Mouse (Mus musculus) liver, postnatal 0 days (tissue): ENCODE measurements around the gene Yjefn3. TPM values are rescaled to one million over a fixed set of nuclear protein-coding genes. Genes with fewer than 3 reads are reported as not detected.

Experiments
- ATAC-seq: fragments of 200-750 bp; cut with Nextera tagmentation; 2 replicates; pipeline ENCODE4 v1.8.0; 2017; ENCODE audit warnings: mild to moderate bottlenecking, moderate library complexity
- DNase-seq: peaks from one replicate; pipeline ENCODE4 v3.0.0-alpha.2; 2016
- H3K27ac ChIP-seq: fragments of 300-500 bp; sonication (generic); 2 replicates; pipeline ENCODE4 v1.5.1; 2014; ENCODE audit warnings: antibody characterized with exemption, moderate library complexity, mild to moderate bottlenecking, low read depth
- H3K27me3 ChIP-seq: fragments of 300-500 bp; sonication (generic); 2 replicates; pipeline ENCODE4 v1.6.1; 2014; ENCODE audit warnings: low read length, control low read depth, mixed read lengths; ENCODE audit not compliant: insufficient read depth
- H3K36me3 ChIP-seq: fragments of 300-500 bp; sonication (generic); replicated peaks from 2 replicates; pipeline ENCODE4 v1.6.1; 2014; ENCODE audit warnings: mild to moderate bottlenecking, control low read depth, low read length, moderate library complexity, mixed read lengths; ENCODE audit not compliant: insufficient read depth
- H3K4me1 ChIP-seq: fragments of 300-500 bp; sonication (generic); 2 replicates; pipeline ENCODE4 v1.6.1; 2014; ENCODE audit warnings: antibody characterized with exemption, mild to moderate bottlenecking, control low read depth; ENCODE audit not compliant: insufficient read depth
- H3K4me2 ChIP-seq: fragments of 300-500 bp; sonication (generic); 2 replicates; pipeline ENCODE4 v1.6.1; 2014; ENCODE audit warnings: low read depth, mild to moderate bottlenecking, low read length, moderate library complexity, mixed read lengths
- H3K4me3 ChIP-seq: fragments of 300-500 bp; sonication (generic); 2 replicates; pipeline ENCODE4 v1.5.1; 2014; ENCODE audit warnings: low read depth, low read length
- H3K9ac ChIP-seq: fragments of 300-500 bp; sonication (generic); replicated peaks from 2 replicates; pipeline ENCODE4 v1.6.1; 2014; ENCODE audit warnings: mild to moderate bottlenecking, moderate library complexity
- H3K9me3 ChIP-seq: fragments of 300-500 bp; sonication (generic); 2 replicates; pipeline ENCODE4 v1.6.1; 2016; ENCODE audit warnings: mild to moderate bottlenecking, control low read depth, low read length, mixed read lengths
- CTCF ChIP-seq: sonication (generic); IDR thresholded peaks from 2 replicates; pipeline ENCODE4 v1.5.1; 2016; ENCODE audit warnings: antibody characterized with exemption, low read depth
- EP300 ChIP-seq: IDR thresholded peaks from 2 replicates; pipeline ENCODE4 v1.6.1; 2016; ENCODE audit warnings: antibody characterized with exemption, low read depth, mild to moderate bottlenecking
- WGBS: fragments of 180-500 bp; shearing (Covaris S2); extraction: QIAGEN DNeasy Blood & Tissue Kit; methylation state at CpG from one replicate; pipeline ENCODE4 v1.1.7; 2014; ENCODE audit not compliant: insufficient replicate concordance; 5-methylcytosine and 5-hydroxymethylcytosine counted together
- polyA plus RNA-seq: library from polyadenylated mRNA; unstranded; fragments of >200 nt; fragmentation: Nextera tagmentation; extraction: Ambion mirVana; gene quantifications from 2 replicates; pipeline ENCODE4 v1.2.1, GENCODE M21; 2015

Yjefn3 gene
- polyA plus RNA-seq, 1 experiment from 2014 or later, result 0.72 TPM

DNA sequence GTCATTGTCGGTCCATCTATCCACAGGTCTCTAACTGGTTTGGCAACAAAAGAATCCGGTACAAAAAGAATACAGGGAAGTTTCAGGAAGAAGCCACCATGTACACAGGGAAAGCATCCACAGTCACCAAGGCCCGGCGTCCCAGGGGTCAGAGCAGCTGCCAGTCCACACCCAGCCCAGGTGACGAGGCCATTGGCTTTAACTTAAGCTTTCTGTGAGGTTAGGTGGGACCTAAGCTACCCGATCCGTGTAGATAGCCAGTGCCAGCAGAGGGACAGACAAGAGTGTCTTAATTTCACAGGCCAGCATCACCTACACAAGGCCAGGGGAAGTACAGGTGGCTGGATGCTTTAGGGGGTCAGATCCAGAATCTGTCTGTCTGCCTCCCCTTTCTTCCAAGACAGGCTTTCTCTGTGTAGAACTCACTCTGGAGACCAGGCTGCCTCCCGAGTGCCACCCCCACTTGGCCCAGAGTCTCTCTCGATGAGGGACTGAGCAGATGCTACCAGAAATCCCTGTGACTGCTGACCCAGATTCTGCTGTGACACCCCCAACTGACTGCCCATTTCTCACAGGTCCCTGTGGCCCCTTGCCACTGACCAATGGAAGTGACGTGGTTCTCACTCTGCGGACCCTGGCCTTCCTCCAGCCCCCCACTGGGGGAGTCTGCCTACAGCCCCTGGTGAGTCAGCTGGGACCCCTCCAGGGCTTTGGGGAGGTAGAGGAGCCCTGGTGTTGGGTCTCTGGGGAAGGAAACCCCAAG is 32.3 kb downstream of the Yjefn3 start:
- H3K27me3 ChIP-seq, result no peaks in the 10 kb centered on the region
- no peaks in the 10 kb centered on the region for H3K9me3 ChIP-seq
- H3K4me3 ChIP-seq, result no peak overlapping the region
- ATAC-seq (no peak), DNase-seq (no peak)
- H3K27ac ChIP-seq, result no peak overlapping the region
- no peak for TF ChIP-seq CTCF
- TF ChIP-seq EP300, result no peak
- no peaks in the 10 kb centered on the region for H3K4me1 ChIP-seq
- H3K4me2 ChIP-seq, result no peak overlapping the region
- WGBS, result 77% methylated on average over 11 of the region's 11 CpGs
- no peak overlapping the region for H3K9ac ChIP-seq
- no peaks in the 10 kb centered on the region for H3K36me3 ChIP-seq

DNA sequence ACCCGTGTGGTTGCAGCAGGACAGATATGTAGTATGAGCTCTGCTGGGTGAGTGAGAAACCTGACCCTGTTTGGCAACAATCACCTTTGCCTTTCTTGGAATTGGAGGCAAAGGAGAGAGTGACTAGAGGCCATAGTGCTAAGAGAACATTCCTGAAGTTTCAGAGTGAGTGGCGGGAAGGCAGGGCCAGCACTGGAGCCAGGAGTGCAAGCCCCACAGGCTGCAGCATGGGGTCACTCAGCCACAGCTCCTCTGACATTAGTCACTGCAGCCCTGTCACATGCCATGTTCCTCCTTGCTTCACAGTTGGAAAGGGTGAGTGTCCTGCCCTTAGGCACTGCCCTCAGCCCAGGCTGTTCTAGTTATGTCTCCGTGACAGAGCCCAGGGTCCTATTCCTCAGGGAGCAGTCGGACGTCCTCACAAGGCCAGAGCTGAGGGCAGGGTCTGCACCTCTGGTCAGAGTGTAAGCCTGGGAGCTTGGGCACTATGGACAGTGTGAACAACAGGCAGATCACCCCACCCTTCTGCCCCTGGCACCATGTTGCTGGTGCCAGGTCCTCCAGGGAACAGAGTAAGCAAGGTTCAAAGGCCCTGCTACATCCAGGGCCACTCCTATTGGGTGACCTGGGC is 34.7 kb downstream of the Yjefn3 start:
- no peak overlapping the region for H3K4me3 ChIP-seq
- no peak overlapping the region for H3K27ac ChIP-seq
- DNase-seq (no peak), ATAC-seq (no peak)
- no peaks in the 10 kb centered on the region for H3K36me3 ChIP-seq
- 78% methylated on average over 5 of the region's 5 CpGs for WGBS
- H3K9me3 ChIP-seq, result no peaks in the 10 kb centered on the region
- H3K9ac ChIP-seq, result no peak overlapping the region
- H3K27me3 ChIP-seq, result no peaks in the 10 kb centered on the region
- H3K4me1 ChIP-seq, result no peaks in the 10 kb centered on the region; the same call in 1 of the 2 replicates
- TF ChIP-seq CTCF (no peak), EP300 (no peak)
- H3K4me2 ChIP-seq, result no peak overlapping the region

DNA sequence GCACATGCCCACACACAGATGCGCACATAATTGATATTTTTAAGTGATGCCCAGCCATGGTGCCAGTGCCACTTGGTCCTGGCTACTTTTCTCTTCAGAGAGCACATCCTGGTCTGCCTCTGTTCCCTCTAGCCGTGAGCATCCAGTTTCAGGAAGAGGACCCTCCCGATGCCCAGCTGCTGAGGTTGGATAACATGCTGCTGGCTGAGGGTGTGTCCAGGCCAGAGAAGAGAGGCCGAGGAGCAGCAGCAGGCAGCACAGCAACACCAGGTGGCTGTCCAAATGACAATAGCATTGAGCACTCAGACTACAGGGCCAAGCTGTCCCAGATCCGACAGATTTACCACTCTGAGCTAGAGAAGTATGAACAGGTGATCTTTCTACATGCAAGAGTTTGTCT is 38.3 kb downstream of the Yjefn3 start:
- DNase-seq (no peak), ATAC-seq (no peak)
- no peaks in the 10 kb centered on the region for H3K27me3 ChIP-seq
- no peaks in the 10 kb centered on the region for H3K9me3 ChIP-seq
- WGBS, result 73% methylated on average over 5 of the region's 5 CpGs
- H3K27ac ChIP-seq, result no peak overlapping the region
- H3K9ac ChIP-seq, result no peak overlapping the region
- H3K4me3 ChIP-seq, result no peak overlapping the region
- no peaks in the 10 kb centered on the region for H3K36me3 ChIP-seq
- TF ChIP-seq CTCF (no peak), EP300 (no peak)
- no peaks in the 10 kb centered on the region; the same call in 1 of the 2 replicates for H3K4me1 ChIP-seq
- no peak overlapping the region for H3K4me2 ChIP-seq

DNA sequence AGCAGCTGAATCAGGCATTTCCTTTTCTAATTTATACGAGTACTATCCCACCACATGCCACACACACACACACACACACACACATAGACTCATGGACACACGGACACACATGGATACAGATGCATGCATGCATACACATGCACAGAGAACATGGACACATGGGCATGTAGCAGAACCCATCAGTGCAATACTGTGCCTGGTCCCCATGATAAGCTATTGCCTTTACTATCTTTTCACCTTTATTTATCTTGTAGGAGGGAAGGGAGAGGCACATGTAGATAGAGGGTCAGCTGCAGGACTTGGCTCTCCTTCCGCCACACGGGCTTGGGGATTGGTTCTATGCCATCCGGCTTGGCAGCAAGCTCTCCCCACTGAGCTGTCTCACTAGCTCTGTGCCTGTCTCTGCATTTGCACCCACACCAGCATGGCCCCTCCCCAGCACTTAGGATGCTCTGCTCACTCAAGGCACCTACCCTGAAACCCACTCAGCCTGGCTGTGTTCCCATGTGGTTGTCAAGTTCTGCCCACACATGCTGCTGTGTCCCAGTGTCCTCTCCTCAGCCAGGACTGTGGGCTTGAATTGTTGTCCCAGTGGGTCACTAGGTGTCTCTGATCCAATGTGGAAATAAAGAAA is 39.0 kb downstream of the Yjefn3 start:
- DNase-seq, result no peak
- Histone ChIP-seq H3K36me3 (no peaks in the 10 kb centered on the region), H3K27me3 (no peaks in the 10 kb centered on the region), H3K4me1 (no peaks in the 10 kb centered on the region; the same call in 1 of the 2 replicates), H3K9me3 (no peaks in the 10 kb centered on the region), H3K4me3 (no peak overlapping the region), H3K27ac (no peak overlapping the region), H3K4me2 (no peak overlapping the region), H3K9ac (no peak overlapping the region)
- TF ChIP-seq EP300, result no peak
- no peak for TF ChIP-seq CTCF
- WGBS, result 74% methylated on average over 5 of the region's 5 CpGs
- no peak for ATAC-seq

DNA sequence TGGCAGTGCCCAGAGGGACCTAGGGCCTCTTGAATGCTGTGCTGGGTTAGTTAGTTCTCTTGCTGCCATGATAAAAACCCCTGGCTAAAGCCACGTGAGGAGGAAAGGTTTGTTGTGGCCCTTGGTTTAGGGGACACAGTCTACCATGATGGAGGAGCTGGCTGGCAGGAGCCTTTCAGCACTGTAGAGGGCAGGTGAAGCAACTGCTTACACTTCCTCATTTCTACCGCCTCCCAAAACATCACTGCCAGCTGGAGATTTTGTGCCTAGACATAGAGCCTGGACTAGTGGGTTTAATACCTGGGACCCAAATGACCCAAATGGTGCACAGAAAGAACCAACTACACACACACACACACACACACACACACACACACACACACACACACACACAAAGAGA is 41.3 kb downstream of the Yjefn3 start:
- no peak for ATAC-seq
- 49% methylated on average over 2 of the region's 2 CpGs for WGBS
- TF ChIP-seq EP300 (no peak), CTCF (no peak)

DNA sequence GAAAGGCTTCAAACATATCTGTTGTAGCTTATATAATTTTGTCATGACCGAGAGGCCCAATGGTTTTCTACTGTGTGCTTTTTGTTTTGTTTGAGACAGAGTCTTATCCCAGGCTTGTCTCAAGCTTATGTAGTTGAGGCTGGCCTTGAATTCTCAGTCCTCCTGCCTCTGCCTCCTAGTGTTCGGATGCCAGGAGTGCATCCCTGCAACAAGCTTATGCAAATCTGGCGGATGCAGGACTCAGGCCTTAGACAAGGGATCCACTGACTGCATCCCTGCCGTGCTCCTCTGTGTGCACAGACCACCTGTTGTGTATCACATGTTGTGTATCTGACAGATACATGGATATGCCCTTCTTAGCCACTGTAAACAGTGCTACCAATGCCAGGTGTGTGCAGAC is 41.7 kb downstream of the Yjefn3 start:
- Histone ChIP-seq H3K9me3 (no peaks in the 10 kb centered on the region), H3K27me3 (no peaks in the 10 kb centered on the region), H3K4me1 (no peaks in the 10 kb centered on the region; the same call in 1 of the 2 replicates), H3K4me2 (no peak overlapping the region), H3K27ac (no peak overlapping the region), H3K9ac (no peak overlapping the region), H3K4me3 (no peak overlapping the region), H3K36me3 (no peaks in the 10 kb centered on the region)
- WGBS, result 76% methylated on average over 4 of the region's 4 CpGs
- no peak for ATAC-seq
- TF ChIP-seq EP300 (no peak), CTCF (peak; percentile 44)
- no peak for DNase-seq

More for the DNA sequence above, 41.3 kb downstream of the Yjefn3 start:
- no peaks in the 10 kb centered on the region for H3K36me3 ChIP-seq
- no peak overlapping the region for H3K4me3 ChIP-seq
- no peak for DNase-seq
- H3K9ac ChIP-seq, result no peak overlapping the region
- no peaks in the 10 kb centered on the region for H3K9me3 ChIP-seq
- H3K27me3 ChIP-seq, result no peaks in the 10 kb centered on the region
- no peak overlapping the region for H3K4me2 ChIP-seq
- no peaks in the 10 kb centered on the region; the same call in 1 of the 2 replicates for H3K4me1 ChIP-seq
- no peak overlapping the region for H3K27ac ChIP-seq
